Mouse (Mus musculus): ENCODE data around the gene Gm43552.
"Not testable (repeated sequence)": the region's sequence is repeated elsewhere in the genome, so short reads cannot be mapped to it uniquely, and the experiment has no call there.

The Gm43552 gene

DNA sequence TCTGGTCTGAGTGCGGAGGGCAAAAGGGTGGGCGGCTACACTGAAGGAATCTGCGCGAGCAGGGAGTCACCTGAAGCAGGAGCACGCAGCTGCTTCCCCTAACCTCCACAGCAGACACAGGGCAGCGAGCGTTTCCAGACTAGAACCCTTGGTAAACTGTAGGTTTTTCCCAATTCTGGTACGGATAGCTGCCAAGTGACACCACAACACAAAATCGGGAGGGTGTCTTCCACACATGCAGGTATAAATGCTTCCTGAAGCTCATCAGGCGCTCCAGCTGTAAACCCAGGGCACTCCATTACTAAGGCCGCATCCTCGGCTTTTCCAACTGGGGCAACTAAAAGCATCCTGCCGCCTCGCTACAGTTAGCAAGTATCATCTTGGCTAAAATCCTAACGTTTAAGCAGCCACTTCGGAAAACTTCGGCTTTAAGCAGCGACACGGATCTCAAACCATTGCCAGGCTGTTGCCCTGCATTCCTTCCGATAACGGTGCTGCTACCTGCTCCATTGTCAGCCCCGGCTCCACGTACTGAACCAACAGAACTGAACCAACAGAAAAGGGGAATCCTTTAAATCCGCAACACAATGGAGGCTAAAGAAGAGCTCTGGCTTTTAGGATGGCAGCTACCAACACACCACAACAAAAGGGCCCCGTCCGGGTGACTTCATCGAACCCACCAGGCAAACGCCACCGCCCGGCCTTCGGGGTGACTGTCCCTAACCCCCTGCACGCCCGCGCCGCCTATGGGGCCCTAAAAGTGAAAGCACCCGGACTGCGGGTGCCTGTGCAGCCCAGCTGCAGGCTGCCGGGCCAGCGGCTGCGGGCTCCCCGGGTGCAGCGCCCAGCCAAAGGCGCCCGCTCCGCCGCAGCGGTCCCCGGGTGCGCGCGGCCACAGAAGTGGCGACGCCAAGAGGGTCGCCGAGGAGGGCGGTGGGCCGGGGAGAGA, 592 bp downstream of the Gm43552 start:
- DNase-seq (ENCODE audit: low spot score): peak; percentile 34

DNA sequence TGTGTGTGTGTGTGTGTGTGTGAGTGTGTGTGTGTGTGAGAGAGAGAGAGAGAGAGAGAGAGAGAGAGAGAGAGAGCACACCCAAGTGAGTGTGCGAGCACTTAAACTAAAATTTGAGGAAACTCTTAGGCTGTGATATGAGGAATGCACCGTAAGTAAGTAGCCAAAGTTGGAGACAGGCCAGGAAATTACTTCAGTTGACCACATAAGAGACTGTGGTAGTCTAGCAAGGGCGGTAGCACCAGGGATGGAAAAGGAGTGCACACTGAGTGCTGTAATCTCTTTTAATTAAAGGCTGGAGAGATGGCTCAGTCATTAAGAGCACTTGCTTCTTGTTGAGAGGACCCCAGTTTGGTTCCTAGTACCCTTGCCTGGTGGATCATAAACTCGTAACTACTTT, 2.8 kb downstream of the Gm43552 start:
- no peak for DNase-seq (ENCODE audit: low spot score)

DNA sequence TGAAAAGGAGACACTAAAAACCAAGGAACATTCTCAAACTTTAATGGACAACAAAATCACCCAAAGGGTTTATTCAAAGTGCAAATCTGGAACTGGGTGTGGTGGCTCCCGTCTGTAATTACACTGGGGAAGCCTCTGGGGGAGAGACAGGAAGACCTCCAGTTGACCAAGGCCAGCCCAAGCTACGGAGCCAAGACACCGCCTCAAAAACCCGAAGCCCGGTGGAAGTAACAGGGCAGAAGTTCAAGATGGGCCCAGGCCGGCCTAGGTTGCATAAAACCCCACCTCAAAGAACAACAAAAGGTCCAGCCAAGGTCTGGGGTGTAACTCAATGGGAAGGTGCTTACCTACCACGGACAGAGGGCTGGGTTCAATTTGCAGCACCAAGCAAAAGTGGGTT, 3.9 kb downstream of the Gm43552 start:
- DNase-seq (ENCODE audit: low spot score): no peak

DNA sequence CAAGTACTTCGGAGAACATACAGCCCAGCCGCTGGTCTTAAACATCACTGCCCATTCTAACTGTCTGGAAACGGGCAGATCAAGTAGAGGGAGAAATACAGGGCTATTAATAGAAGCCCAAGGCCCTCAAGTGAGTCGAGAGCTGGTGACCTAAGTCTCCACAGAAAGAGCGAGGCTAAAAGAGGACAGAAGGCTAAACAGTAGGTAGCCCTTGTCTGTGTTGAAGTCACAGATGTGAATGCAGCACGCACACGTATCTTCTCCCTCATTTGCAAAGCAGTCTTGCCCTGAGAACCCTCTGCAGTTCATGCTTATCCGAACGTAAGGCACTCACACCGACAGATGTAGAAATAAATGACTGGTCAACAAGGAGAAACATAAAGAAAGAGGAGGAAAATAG, 5.3 kb downstream of the Gm43552 start:
- no peak for DNase-seq (ENCODE audit: low spot score)

DNA sequence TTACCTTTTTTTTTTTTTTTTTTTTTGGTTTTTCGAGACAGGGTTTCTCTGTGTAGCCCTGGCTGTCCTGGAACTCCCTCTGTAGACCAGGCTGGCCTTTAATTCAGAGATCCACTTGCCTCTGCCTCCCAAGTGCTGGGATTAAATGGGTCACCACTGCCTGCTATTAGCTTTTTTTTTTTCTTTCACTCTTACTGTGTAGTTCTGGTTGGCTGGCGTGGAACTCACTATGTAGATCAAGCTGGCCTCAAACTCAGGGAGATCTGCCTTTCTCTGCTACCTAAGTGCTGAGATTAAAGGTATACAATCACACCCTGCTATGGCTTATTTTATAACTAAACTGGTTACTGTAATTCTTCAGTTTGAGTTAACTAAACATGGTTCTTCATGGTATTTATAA, 6.1 kb downstream of the Gm43552 start:
- DNase-seq (ENCODE audit: low spot score): no peak

DNA sequence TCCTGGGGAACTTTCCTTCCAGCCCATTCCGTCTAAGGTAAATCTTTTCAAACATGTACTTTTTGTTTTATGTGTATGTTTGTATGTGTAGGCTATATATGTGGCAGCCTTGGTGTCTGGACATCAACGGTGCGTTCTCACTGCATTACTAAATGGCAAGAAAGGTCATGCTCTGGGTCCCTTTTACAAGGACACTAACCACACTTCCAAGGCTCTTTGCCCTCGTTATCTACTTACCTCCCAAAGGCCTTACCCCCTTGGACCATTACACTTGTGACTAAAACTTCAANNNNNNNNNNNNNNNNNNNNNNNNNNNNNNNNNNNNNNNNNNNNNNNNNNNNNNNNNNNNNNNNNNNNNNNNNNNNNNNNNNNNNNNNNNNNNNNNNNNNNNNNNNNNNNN, 9.6 kb downstream of the Gm43552 start:
- DNase-seq (ENCODE audit: low spot score): no peak

DNA sequence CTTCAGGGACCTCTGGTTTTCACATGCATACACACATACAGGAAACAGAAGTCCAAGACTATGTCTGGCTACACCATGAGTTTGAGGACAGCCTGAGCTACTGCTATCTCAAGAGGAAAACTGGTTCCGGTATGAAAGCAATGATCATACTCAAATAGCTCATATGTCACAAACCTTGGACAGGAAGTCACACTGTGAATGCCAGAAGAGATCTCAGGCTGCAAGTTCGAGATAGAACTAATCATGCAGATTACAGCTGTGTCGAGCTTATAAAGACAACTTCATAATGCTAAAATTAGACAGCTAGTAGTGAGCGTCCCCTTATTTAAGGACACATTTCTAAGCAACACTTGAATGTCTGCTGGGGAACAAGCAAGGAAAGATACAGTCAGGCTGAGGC, 12.1 kb downstream of the Gm43552 start:
- DNase-seq (ENCODE audit: low spot score): no peak

DNA sequence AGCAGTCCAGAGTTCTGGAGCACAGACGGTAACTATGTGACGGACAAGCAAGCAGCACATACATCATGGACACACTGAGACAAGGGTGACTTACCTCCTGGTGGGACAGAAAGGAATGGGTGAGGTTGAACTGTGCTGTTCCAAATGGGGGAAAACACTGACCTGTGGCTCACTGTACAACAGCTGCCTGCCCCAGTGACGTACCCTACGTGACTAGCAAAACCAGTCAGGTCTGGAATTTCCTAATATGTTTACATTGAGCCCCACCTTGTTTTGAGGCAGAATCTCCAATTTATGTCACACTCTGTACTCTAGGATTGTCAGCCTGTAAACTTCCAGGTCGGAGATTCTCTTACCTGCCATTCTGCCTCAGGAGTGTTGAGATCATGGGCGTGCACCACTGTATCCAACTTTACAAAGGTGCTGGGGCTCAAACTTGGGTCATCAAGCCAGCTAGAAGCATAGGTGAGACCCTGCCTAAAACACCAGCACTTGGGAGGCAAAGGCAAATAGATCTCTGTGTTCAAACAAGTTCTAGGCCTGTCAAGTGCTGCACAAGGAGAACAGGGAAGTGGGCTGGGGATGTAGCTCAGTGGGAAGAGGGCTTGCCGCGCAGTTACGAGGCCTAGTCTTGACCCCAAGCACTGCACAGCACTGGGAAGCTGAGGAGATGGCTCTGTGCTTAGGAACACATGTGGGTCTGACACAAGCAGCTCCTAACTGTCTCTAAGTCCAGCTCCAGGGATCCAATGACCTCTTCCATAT, 12.8 kb downstream of the Gm43552 start:
- no peak for DNase-seq (ENCODE audit: low spot score)

DNA sequence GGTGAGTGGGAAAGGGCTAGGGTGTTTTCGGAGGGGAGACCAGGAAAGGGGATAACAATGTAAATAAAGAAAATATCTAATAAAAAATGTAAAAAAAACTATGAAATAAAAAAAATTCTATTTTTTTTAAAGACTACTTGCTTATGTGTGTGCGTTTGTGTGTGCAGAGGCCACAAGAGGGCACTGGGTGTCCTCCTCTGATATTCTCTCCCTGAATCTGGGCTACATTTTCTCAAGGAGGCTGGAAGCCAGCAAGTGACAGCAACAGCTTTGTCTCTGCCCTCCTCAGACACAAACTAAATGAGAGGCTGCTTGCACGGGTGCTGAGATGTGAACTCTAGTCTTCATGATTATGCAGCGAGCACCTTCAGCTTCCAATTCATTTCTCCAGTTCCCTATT, 14.4 kb downstream of the Gm43552 start:
- no peak for DNase-seq (ENCODE audit: low spot score)

DNA sequence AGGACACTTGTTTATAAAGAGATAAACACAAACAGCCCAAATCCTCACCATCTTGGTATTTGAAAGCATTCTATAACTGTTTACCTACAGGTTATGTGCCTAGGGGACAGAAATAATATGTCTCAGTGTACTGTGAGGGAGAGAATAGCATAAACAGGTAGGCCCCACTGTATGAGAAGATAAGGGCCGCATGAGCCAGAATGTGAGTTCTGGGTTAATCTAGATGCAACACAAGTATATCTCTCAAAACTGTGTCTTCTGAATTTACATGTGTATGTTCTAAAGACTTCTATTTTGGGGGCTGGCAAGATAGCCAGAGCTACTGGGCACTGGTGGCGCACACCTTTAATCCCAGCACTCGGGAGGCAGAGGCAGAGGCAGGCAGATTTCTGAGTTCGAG, 15.9 kb downstream of the Gm43552 start:
- not testable (repeated sequence) for DNase-seq (ENCODE audit: low spot score)

DNA sequence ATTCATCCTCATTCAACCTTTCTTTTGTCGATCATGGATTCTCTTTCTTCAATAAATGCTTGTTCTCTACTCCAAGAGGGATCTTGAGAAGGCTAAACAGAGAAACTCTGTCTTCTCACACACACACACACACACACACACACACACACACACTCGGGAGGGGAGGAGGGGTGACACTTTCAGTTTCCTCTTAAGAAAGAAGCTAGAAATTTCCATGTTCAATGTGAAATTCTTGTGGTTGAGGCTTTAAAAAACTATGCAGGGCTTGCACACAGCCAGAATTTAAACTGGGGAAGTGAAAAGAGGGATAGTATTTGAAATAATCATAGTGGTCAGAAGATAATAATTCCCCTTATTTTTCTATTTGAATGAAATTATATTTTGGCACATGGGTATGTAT, 16.8 kb downstream of the Gm43552 start:
- DNase-seq (ENCODE audit: low spot score): no peak

DNA sequence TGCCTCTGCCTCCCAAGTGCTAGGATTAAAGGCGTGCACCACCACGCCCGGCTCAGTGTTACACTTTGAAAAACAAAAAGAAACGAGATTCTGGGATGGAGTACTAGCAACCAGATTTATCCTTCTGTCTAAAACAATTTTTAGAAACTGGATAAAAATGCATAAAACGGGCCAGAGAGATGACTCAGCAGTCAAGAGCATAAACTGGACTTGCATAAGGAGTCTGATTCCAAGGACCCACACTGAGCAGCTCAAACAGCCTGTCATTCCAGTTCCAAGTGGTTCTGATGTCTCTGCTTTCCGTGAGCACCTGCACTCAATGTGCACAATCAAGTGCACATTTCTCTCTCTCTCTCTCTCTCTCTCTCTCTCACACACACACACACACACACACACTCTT, 22.9 kb downstream of the Gm43552 start:
- DNase-seq (ENCODE audit: low spot score): no peak

DNA sequence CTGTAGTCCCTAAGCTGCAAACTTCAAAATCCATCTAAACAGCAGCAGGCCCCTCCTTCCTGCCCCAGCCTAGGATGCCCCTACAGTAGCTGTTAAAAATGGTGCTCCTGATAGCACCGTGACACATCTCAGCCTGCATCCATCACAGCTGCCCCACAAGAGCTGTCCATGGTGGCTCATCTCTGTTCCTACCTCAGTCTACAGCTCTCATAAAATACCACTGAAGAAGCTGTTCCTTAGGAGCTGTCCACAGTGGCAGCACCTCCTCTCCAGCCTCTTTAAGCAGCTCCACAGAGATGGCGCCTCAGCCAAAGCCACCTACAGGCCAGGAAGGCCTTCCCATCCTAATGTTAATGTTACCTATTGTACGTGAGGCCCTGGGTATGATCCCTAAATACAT, 25.7 kb downstream of the Gm43552 start:
- no peak for DNase-seq (ENCODE audit: low spot score)

DNA sequence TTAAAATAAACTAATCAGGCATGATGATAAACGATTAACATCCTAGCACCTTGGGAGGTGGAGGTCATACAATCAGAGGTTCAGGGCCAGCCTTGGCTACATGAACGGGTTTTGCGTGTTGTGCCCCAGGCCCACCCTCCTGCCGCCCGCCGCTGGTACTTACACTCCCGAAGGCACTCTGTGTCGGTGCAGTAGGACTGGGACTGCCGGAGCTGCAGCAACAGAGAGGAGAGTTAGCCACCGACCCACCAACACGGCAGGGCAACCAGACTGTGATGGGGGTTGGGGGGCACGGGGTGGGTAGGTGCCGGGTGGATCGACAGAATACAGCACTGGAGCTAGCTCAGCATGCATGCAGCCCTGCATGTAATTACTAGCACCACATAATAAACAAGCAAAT, 32.3 kb downstream of the Gm43552 start:
- DNase-seq (ENCODE audit: low spot score): no peak

DNA sequence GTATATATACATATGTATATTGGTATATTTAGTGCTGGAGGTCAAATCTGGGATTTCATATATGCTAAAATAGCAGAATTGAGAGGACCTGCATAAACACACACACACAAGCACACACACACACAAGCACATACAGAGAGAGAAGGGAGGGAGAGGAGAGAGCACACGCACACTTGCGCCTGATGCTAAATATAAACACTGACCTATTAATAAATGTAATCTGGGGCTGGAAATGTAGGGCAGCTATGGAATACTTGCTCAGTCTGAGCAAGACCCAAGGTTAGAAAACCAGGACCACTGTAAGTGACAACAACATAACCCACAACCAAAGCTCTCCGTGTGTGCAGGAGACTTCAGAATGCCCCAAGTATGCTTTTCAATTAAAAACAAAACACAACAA, 33.2 kb downstream of the Gm43552 start:
- no peak for DNase-seq (ENCODE audit: low spot score)

DNA sequence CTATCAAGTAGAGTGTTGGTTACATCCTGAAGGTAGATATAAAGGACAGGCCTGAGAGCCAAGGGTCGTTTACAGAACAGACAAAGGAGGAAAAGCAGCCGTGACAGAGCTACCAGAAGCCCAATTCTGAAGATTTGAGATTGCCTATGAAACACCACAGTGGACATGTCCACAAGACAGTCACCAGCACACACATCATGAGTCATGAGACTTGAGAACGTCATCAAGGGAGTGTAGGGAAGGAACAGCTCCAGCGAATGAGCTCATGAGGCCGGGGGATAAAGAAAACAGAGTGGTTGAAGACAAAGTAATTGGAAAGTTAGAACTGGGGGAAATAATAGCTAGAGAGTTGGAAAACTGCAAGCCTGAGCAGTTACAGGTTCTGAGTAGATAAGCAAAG, 34.8 kb downstream of the Gm43552 start:
- no peak for DNase-seq (ENCODE audit: low spot score)

DNA sequence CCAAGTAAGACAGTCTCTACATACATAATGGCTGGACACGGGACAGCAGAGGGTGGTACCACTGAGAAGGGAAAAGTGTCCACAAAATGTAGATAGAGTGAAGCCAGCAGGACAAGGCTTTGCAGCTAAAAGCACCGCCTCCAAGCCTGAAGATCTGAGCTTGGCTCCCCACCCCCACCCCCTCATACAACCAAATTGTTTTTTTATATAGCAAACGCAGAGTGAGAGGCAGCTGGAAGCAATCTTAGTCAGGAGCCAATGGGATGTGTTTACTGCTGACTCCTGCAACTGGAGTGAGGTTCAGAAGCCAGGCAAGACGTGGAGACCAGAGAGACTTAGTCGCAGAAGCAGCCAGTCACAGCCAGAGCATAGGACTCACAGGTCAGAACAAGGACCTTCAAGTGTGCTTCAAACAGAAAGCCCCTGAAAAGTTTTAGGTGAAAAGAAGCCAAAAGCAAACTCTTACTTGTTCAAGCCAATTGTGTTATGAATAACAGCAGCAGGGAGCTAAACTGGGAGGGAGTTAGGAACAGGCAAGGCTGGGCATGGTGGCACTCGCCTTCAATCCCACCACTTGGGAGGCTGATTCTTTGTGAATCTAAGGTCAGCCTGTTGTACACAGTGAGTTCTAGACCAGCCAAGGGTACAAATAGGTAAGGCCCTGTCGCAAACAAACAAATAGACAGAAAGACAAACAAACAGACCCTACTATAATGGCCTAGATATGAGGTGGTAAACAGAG, 35.4 kb downstream of the Gm43552 start:
- no peak for DNase-seq (ENCODE audit: low spot score)

DNA sequence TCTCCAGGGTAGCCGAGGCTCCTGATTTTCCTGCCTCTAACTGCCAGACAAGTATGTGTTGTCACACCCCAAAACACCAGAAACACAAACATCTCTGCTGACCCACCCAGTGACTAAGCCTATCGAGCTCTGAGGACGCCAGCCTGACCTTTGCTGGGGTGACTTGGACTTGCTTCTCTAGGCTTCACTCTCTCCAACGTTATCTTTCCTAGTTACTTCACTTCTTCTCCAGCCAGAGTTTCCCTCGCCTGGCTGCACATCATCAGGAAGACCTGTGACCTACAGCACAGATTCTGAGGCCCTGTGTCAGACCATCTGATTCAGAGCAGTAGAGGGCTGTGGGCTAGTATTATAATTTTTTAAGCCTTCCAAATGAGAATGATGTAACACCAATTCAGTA, 37.9 kb downstream of the Gm43552 start:
- DNase-seq (ENCODE audit: low spot score): no peak

DNA sequence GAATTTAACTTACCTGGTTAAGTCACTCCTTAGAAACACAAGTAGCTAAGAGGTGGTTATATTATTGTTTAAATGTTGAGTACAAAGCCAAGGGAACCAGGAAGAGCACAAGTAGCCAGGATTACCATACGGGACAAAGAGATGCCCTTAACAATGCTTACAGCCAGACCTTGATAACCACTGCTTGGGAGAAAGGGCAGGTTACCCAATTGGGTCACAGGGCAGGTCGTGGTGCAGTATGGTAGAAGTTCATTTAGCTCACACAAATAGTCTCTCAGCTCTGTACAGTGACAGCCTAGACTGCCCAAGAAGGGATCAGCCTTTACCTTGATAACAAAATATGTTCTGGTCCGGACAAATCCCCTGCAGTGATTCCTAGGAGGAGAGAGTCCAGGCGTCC, 43.7 kb downstream of the Gm43552 start:
- no peak for DNase-seq (ENCODE audit: low spot score)

DNA sequence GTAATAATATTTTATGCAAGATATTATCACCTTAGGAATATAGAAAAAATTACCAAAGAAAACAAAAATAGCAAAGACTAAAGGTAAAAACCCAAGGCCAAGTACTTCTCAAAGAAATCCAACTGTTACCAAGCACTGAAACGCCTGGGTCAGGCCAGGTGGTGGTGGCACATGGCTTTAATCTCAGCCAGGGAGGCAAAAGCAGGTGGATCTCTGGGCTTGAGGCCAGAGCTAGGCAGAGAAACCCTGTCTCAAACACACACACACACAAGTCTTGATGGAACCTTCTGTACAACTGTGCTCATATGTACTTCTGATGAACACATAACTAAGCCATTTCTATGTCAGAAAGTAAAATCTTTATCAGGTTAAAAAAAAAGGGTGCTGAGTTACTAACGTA, 44.8 kb downstream of the Gm43552 start:
- no peak for DNase-seq (ENCODE audit: low spot score)

DNA sequence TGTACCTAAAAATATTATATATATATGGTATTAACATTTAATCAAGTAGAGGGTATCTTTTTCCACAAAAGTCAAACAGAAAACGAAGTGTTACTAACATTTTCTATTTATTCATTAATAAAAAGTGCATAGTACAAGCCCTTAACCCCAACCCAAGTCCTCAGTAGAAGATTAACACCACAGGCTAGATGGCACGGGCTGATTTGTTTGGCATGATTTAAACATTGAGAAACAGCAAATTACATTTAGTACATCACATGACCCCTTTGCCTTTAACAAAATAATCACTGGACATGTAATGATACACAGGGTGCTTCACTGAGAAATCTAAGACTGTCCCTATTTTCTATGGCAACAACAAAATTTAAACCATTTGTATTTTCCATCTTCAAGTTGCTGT, 45.9 kb downstream of the Gm43552 start:
- DNase-seq (ENCODE audit: low spot score): no peak

DNA sequence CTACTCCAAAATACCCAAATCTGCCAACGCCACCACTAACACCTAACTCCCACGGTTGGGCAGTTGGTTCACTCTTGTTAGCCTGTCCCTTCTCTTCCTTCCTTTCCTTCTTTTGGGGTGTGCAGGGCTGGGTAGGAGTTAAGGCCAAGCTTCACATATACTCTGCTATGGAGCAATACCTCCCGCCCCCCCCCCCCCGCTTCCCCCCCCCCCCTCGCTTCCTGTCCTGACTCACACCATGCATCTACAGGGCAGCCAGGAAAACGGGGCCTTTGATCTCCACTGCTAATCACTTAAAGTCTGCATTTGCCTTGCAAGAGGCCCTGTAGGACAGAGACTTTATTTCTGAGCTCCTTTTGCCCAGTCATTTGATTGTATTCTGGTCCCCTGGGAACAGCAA, 47.7 kb downstream of the Gm43552 start:
- DNase-seq (ENCODE audit: low spot score): no peak

DNA sequence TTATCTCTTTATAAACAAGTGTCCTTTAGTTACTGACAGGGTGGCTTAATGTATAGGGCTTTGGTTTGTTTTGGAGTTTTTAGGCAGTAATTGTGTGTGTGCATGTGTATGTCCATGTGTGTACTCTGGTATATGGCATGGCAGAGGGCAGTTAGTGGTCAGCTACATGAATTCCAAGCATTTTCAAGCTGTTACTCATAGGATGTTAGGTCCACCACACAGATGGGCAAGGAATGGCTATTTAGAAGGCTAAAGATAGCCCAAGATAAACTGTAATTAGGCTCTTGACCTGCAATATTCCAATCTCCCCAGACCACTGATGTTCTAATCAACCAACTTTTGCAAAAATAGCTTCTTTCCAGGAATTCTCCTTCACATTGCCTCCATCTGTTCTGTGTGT, 54.6 kb downstream of the Gm43552 start:
- no peak for DNase-seq (ENCODE audit: low spot score)
